Mouse (Mus musculus): ENCODE measurements around the gene Hdac10. TPM values are rescaled to one million over a fixed set of nuclear protein-coding genes. Genes with fewer than 3 reads are reported as not detected.

Gene Hdac10
- total RNA-seq, 2 experiments from 2014 or later, result 5.6 to 12.0 TPM

DNA sequence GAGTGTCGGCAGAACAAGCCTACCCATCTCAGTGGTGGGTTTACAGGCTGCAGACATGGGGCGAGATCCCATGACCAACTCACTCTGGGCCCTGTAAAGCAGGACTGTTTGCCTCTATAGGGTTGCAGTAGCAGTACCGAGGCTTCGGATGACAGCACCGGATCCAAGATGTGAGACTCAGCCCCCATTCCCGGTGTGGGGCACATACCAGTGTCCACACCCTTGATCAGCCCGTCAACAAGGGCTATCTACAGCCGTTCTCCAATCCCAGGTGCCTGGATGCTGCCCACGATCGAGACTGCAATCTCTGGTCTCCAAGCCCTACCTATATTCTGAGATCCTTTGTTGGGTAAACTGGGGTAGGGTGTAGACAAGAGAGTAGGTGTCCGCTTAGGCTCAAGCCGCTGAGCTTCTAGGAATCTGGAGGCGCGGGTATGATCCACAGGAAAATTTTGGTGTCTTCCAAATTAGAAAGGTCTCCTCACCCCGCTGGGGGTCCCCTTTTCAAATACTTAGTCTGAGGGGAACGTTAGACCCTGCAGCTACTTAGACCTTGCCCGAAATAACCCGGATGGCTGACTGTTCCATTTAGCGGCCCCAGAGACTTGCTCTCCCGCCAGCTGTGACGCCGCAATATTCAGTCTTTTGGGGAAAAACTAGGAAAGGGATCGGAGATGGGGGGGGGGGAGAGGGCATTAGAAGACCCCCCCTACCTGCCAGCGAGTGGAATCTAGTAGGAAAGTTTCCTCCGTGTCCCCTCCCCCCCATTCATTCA is 20.2 kb upstream of the Hdac10 start:
- ATAC-seq (replicated peaks; ENCODE audit: poor library complexity), result no peak

DNA sequence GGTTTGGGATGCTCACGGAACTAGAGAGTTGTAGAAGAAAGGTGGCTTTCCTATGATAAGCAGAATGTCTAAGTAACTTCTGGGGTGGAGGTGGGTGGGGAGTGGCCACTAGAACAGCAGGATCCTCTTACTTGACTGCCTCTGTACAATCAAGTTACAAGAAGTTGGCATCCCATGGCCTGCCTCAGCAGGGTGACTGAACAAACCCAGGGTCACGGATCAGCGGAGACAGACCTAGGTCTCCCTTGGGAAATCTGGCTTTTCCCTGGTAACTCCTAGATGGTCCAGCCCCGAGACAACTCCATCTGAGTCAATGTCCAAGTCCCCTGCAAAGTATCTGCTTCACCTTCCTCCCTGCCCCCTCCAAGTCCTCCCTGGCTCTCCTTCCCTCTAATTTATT is 19.4 kb upstream of the Hdac10 start:
- no peak for ATAC-seq (replicated peaks; ENCODE audit: poor library complexity)

DNA sequence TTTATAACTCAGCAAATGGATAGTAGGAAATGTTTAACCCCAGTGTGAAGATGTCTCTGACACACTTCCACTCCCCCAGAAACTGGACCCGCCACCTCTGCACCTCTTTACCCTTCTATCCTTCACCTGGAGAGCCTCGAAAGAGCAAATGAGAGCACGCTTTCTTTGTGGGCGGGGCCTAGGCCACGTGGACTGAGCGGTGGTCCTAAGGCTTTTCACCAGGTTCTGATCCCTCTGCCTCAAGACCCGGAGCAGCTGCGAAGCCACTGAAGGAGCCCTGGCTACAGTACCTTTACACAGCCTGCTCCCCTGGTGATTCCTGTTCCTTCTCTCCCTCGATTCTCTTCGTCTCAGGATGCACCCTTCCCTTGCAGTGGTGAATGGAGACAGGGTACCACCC is 19.0 kb upstream of the Hdac10 start:
- no peak for ATAC-seq (replicated peaks; ENCODE audit: poor library complexity)

DNA sequence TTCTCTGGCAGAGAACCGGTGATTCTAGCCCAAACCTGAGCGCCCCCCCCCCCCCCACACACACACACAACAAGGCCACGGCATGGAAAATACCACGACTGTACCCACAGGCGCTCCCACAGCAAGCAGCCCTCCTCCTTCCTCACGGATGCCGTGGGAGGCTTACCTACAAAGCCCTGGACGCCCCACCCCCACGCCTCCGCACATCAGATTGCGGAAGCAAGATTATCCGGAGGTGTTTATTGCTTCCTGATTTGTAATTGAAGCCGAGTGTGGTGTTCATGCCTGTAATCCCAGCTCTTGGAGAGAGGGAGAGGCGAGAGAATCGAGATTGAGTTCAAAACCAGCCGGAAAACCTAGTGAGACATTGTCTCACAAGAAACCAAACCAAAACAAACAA is 18.5 kb upstream of the Hdac10 start:
- ATAC-seq (replicated peaks; ENCODE audit: poor library complexity), result 0 out of 2 replicates have a peak, but pooled peaks have one; percentile 17

DNA sequence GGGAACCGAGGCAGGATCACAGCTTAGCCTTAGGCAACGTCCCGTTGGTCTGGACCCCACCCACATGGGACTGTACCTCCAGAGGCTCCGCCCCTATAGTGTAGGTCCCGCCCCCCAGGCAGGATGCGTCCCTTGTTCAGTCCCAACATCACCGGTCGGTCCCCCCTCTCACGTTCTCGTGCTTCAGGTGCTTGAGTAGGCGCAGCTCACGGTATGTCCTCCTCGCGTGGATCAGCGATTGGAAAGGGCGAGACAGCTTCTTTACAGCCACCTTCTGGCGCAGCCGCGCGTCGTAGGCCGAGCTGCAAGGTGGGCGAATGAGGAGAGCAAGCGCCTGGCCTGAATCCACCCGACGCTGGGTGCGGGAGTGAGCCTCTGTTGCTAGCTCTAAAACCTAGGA is 18.0 kb upstream of the Hdac10 start:
- 0 out of 2 replicates have a peak, but pooled peaks have one; percentile 17 for ATAC-seq (replicated peaks; ENCODE audit: poor library complexity)

DNA sequence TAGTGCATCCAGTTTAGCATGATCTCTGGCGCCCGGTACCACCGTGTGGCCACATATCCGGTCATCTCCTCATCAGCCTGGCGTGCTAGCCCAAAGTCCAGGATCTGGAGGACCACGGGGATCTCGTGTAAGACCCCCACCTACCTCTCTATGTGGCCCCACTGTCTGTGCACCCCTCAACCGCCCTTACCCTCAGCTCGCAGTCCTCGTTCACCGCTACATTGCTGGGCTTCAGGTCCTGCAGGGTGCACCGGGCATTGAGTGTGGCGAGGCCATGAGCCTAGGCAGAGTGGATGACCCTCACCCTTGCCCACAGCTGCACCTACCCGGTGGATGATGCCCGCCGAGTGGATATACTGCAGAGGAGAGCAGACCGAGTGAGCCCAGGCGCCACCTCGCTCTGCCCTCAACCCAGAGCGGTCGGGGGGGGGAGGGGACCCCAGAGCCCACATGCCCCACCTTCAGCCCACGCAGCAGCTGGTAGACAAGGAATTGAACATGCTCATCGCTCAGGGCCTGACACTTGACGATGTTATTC is 17.4 kb upstream of the Hdac10 start:
- ATAC-seq (replicated peaks; ENCODE audit: poor library complexity), result no peak

DNA sequence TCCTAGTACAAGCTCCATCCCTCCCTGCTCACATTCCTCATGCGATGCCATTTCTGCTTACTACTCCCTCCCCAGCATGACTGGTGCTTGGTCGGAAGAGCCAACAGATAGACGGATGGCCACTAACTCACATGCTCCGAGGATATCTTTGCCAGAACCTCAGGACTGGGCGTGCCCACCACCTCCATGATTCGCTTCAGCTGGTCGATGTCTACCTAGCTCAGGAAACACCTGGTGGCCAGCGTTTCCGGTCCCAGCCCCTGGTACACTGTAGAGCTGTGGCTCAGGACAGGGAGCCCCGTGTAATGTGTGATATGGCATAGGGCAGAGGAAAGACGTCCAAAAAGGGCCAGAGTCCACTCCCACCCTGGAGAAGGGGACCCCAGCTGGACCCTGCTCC is 16.5 kb upstream of the Hdac10 start:
- ATAC-seq (replicated peaks; ENCODE audit: poor library complexity), result no peak

DNA sequence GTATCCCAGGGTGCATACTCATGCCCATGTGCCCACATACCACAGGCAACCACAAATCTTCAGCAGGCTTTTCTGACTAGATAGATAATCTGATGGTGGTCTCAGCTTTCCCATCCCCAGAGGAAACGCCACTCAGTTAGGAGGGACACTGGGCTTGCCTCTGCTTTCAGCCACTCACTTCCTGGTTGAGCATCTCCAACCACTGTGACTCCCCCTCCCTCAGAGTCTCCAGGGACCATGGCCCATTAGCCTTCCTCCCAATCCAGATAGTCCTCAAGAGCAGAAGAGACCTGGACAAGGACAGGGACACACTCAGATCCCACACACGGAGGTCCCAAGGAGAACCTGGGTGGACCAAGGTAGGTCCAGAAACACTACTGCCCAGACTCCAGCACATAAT is 14.6 kb upstream of the Hdac10 start:
- no peak for ATAC-seq (replicated peaks; ENCODE audit: poor library complexity)

DNA sequence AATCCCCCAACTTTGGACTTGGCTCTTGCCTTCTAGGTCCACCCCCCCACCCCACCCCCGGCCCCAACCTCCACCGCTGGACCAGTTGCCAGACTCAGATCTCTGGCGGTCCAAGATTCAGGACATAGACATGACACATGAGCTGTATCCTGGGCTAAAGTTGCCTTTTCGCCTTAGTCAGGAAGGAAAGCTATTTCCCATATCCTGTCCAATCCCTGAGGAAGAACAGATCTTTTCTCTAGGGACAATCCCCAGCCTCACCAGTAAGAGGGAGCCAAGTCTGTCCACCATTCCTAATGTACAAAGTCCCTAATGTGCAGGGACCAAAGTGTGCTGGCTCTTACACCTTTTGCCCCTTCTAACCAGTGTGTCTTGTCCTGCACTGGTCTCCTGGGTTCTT is 13.4 kb upstream of the Hdac10 start:
- no peak for ATAC-seq (replicated peaks; ENCODE audit: poor library complexity)

DNA sequence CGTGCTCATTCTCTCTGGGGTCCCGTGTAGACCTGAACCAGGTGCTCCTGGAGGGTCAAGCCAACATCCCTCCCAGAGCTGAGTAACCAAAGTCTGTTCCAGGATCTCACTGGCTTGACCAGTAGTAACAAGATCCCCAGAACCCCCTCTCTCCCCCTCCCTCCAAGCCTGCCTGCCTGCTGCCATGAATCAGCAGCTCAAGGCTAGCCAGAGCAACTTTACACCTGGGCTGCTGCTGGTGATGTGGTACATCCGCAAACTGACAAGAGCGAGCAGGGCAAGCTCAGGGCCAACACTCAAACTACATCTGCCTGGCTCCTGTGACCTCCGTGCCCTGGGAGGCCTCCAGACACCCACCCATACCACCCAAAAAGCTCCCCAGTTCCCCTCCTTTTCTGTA is 12.9 kb upstream of the Hdac10 start:
- no peak for ATAC-seq (replicated peaks; ENCODE audit: poor library complexity)

DNA sequence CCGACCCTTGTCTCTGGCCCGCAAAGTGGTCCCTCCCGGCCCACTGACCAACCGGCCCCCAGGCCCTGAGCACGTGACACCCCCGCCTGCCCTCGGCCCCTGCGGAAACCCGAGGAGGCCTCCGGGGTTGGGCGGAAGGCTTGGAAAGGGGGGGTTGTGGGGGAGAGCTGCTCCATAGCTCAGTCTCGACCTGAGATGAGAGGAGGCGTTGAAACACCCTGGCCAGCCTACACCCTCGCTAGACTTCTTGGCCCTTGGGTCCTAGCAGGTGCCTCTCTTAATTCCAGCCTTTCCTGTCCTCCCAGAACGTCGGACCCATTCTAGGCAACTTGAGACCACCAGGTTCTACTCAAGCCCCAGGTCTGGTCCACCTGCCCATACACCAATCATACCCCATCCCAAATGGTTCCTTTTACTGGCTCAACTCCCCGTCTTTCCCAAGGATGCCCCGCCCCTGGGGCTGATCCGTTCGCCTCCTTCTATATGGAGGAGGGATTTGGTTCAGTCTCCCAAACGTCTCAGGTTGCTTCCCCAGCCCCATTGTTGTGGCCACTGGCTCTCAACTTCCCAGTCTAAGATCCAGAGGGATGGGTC is 12.3 kb upstream of the Hdac10 start, which contains the start of gene Mapk12:
Gene Mapk12, minus strand, starts transcription at position 45 of the 594 bp plus-strand sequence.
- no peak for ATAC-seq (replicated peaks; ENCODE audit: poor library complexity)

DNA sequence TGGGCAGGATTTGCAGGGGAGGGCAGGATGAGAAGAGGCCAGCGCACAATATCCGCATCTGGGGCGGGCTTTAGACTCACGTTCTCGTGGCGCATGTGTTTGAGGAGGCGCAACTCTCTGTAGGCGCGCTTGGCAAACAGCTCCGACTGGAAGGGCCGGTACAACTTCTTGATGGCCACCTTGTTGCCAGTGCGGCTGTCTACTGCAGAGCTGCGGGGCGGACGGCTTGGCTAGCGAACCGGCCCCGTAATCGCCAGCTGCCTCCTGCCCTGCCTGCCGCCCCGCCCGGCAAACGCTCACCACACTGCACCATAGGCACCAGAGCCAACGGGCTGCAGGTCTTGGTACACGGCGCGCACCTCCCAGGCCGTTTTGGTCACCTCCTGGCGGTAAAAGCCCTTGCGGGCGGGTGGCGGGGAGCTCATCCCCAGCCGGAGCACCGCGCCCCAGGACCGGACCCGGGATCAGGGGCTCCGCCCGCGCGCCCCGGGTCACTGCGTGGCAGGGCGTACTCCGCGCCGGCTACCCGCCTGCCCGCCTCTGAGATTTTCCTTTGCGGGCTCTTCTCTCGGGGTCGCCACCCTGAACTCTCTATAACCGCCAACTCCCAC is 11.7 kb upstream of the Hdac10 start:
- no peak for ATAC-seq (replicated peaks; ENCODE audit: poor library complexity)

DNA sequence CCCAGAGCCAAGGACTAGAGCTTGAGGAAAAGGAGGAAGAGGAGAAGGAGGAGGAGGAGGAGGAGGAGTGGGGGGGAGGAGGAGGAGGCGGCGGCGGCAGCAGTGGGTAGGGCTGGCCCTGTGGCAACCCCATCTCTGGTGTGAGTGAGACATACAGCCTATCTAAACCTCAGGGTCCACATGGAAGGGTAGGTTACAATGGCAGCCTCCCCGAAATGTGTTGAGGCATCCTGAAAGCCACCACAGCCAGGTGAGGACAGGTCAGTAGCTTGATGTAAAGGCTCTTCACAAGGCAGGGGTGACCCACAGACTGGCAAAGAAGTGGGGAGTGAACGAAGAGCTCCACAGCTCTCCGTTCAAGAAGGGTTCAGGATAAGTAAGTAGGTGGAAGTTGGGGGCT is 10.0 kb upstream of the Hdac10 start:
- ATAC-seq (replicated peaks; ENCODE audit: poor library complexity), result no peak

DNA sequence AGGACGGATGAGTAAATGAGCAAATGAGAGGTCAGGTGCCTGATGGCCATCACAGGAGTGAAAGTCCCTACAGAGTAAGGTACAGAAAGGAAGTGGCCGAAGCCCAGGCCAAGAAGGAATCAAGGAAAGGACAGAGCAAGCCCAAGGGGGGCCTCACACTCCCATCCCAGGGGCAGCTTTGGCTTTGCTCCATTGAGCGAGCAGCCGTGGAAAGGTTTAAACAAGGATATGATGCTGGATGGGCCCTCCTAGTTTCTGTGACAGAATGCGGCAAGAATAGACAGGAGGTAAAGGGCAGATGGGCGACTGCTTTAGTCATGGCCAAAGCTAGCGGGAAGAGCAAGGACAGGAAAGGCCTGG is 9.5 kb upstream of the Hdac10 start:
- ATAC-seq (replicated peaks; ENCODE audit: poor library complexity), result no peak

DNA sequence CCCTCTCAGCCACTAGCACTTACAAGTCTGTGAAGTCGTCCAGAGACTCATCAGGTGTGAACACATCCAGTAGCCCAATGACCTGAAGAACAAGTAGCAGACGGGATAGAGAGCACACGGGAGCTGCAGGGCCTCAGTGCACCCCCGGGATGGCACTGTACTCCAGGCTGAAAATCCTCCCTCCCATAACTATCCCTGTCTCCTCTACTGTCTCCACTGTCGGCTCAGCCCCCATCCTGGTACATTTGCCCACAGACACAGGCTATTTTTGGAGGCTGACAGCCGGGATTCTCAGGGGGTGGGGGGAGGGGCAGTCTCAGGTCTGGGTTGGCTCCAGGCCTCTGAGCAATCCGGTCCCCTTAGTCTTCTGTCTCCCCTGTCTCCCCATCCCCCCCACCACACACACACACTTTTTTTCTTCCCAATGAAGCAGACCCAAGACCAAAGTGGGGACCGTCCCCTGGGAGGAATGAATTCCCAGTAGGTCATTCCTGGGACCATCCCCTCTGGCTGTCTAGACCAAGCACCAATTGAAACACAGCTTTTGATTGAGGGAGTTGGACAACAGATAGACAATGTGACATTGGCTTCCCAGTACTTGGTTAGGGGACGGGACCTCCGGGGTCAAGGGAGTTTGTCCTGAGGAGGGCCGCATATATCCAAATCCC is 9.0 kb upstream of the Hdac10 start:
- no peak for ATAC-seq (replicated peaks; ENCODE audit: poor library complexity)

DNA sequence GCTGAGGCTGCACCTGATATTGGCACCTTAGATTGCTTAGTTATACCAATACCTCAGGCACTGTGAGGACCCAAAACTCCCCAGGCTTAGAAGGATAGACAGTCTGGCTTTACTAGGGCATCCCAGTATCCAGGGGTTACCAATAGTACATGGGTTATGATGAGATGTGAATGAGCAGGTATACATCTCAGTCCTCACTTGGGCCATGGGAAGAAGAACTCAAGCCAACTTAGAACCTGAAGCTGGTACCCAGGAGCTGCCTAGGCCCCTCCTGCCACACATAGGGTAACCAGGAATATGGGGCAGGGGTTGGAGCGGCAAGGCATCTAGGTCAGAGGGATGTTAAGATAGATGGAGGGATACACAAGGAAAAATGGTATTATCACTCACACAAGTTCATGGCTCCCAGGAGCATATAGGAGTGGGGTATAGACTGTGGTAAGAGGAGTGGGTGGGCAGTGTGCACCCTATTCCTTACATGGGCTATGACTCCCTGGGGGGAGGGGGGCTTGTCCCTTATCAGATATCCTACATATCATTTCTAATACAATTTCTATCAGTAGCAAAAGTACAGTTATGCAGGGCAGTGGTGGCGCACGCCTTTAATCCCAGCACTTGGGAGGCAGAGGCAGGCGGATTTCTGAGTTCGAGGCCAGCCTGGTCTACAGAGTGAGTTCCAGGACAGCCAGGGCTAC is 8.1 kb upstream of the Hdac10 start:
- no peak for ATAC-seq (replicated peaks; ENCODE audit: poor library complexity)

DNA sequence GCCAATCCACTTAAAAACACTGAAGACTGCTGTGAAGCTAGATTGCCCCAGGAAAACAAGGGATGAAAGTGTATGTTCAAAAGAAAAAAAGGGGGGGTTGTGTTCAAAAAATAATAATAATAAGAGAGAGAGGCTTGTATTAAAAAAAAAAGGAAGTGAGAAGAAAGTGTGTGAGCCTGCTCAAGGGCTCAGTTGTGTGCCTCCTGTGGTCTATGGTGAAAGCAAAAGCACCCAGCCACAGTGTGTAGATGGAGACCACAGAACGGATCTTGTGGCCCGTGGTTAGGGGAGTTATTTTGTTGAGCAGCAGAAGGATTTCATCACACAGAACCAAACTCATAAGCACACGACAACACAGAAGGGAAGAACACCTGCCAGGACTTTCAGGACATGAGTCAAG is 2.8 kb upstream of the Hdac10 start:
- ATAC-seq (replicated peaks; ENCODE audit: poor library complexity), result peak; percentile 80

DNA sequence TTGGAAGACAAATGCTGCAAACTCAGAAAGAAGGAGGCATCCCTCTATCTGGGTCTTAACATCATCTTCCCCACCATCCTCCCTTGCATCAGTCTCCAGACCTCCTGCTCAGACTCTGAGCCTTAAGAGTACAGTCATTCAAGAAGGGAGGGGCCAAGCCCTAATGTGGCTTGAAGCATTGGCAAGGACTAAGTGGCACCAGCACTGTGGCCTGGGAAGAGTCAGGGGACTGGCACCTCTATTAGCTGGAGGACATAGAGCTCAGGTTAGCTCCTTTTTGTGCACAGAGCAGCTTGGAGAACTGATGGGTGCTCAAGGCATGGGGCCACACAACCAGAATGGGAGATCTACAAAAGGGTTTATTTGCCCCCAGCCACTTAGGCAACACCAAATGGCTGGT is 1.7 kb upstream of the Hdac10 start:
- no peak for ATAC-seq (replicated peaks; ENCODE audit: poor library complexity)

DNA sequence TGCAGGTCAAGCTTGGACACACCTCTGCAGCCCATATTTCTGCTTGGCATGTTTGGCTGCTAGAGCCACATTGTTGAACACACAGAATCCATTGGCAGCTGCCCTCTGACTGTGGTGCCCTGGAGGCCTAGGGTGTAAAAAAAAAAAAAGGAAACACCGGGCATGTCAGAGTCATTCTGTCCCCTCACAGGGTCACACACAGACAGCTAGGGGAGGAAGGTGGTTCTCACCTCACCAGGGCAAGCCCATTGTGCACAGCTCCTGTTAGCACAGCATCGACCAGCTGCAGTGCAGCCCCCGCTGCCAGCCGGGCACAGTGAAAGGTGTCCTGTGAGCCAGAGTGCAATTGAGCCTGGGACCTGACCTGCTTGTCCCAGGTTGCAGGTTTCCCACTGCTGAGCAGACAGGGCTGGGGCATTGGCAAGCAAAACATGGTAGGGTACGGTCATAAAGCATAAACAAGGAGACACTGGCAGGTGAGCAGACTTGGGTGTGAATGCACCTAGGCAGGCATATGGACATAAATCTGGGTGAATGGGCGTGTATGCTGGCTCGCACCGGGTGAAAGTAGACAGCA is 1.0 kb downstream of the Hdac10 start:
- ATAC-seq (replicated peaks; ENCODE audit: poor library complexity), result no peak

DNA sequence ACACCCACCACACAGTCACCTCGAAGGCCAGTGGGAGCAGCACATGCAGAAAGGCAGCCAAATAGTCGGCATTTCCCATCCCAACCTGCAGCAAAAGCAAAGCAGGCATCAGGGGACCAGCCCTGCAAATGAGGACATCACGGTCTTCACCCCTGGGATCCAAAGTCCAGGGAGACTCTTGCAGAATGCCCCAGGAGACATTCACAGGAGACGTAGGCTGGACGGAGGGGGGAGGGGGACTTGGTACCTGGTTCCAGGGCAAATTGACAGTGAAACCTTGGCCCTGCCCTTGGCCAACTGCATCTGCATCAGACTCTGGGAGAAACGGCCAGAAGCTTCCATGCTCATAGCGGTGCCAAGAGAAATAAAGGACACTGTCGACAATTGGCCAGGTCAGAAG is 1.9 kb downstream of the Hdac10 start:
- ATAC-seq (replicated peaks; ENCODE audit: poor library complexity), result no peak

DNA sequence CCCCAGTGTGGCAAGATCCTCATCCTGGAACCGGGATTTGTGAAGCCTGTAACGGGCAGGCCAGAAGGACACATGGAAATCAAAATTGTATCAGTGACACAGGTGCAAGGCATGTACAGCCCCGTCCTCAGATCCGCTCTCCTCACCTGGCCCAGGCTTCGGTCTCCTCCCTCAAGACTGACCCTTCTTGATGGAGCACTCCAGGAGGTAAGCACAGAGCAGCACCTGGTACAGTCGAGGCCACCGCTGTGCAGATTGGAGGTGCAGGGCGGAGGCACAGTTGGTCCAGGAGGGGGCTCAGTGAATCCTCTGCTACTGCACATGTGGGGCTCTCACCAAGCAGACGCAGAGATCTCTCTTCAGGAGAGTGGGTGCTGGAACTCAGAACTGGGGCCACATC is 3.1 kb downstream of the Hdac10 start:
- ATAC-seq (replicated peaks; ENCODE audit: poor library complexity), result no peak
